29 mouse cellular contexts compared by ENCODE assay signal in the genomic region with DNA sequence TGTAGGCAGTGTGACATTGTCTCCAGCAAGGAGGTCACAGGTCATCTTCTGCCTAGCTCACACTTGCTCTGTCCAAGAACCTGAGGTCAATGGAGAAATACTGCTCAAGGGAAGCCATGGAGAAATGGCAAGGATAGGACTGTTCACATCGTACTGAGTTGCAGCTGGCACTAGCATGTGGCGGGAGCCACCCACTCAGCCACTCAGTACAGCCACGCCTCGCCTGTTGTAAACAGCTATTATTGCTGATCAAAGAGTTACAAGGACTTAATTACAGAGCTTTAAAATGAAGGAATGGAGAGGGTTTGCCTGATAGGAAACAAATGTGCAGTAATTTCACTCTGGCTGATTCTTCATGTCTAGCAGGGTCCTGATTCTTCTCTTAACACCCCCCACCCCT.
DNase-seq lines count a peak whose midpoint lies in the region; ATAC-seq and TF ChIP-seq lines count a peak whose summit lies in the region.
"Had no signal": no experiment of that assay in that cellular context is flagged by ENCODE, and none has a peak within 500 bp of the region (broad histone marks: within the 10 kb centered on the region; RNA-seq: fewer than 3 reads in every experiment).

No protein-coding gene starts in this region.

- no peak overlapping the region for H3K4me3 ChIP-seq in embryonic facial prominence, embryonic 11.5 days (ENCODE audit: low read depth, low read length)
- no peak overlapping the region for H3K4me3 ChIP-seq in embryonic facial prominence, embryonic 10.5 days
- H3K4me3 ChIP-seq in kidney, adult 2 months (ENCODE audit: insufficient read depth, low read depth, low read length) = no peak overlapping the region
- H3K4me3 ChIP-seq: embryonic facial prominence, embryonic 15.5 days; heart, adult 2 months; heart, embryonic 12.5 days; kidney, embryonic 15.5 days; liver, embryonic 13.5 days; megakaryocyte, embryonic 14.5 days; midbrain, embryonic 13.5 days; stomach, embryonic 15.5 days had no signal

- H3K9me3 ChIP-seq in embryonic facial prominence, embryonic 11.5 days (replicated peaks; ENCODE audit: control insufficient read depth, low read length) = no peaks in the 10 kb centered on the region
- H3K9me3 ChIP-seq in embryonic facial prominence, embryonic 10.5 days = no peaks in the 10 kb centered on the region
- H3K9me3 ChIP-seq: embryonic facial prominence, embryonic 15.5 days; heart, embryonic 12.5 days; kidney, embryonic 15.5 days; liver, embryonic 13.5 days; megakaryocyte, embryonic 14.5 days; midbrain, embryonic 13.5 days; stomach, embryonic 15.5 days had no signal

- H3K27ac ChIP-seq in embryonic facial prominence, embryonic 11.5 days (replicated peaks; ENCODE audit: low read depth, low read length) = no peak overlapping the region
- H3K27ac ChIP-seq in embryonic facial prominence, embryonic 10.5 days (replicated peaks) = no peak overlapping the region
- H3K27ac ChIP-seq in kidney, adult 2 months (ENCODE audit: insufficient read depth, low read depth, low read length) = no peak overlapping the region
- H3K27ac ChIP-seq: embryonic facial prominence, embryonic 15.5 days; heart, adult 2 months; hindbrain, embryonic 14.5 days; kidney, embryonic 15.5 days; liver, embryonic 13.5 days; midbrain, embryonic 13.5 days; stomach, embryonic 15.5 days had no signal

- H3K4me2 ChIP-seq in embryonic facial prominence, embryonic 11.5 days (ENCODE audit: low read depth, low read length) = no peak overlapping the region
- H3K4me2 ChIP-seq: embryonic facial prominence, embryonic 15.5 days; heart, embryonic 12.5 days; hindbrain, embryonic 14.5 days; kidney, embryonic 15.5 days; liver, embryonic 13.5 days; midbrain, embryonic 13.5 days; stomach, embryonic 15.5 days had no signal

- no peak for TF ChIP-seq POLR2A in kidney, adult 2 months (IDR thresholded peaks at IDR 0.05; ENCODE audit: low read depth, low read length)

- no peak for DNase-seq in embryonic facial prominence, embryonic 11.5 days (ENCODE audit: low spot score)
- no peak for DNase-seq in embryonic facial prominence, embryonic 10.5 days (ENCODE audit: low spot score)
- DNase-seq in right cerebral cortex, adult 2 months (ENCODE audit: low spot score in 2 of 2) = peak; percentile 4
- DNase-seq in right cerebral cortex, postnatal 25 days = no peak
- peak; percentile 3 for DNase-seq in layer of hippocampus, adult 9-10 months (ENCODE audit: low spot score)
- DNase-seq in c-Kit-positive CD71-positive TER-119-positive erythroid progenitor cells, embryonic 14.5 days (ENCODE audit: low spot score) = no peak
- no peak for DNase-seq in kidney, adult 2 months
- DNase-seq: adrenal gland, postnatal 10 days; cerebellum, adult 18-20 months; cerebellum, postnatal 10 days; gastrocnemius, postnatal 36 days; heart, adult 2 months; heart, postnatal 4 days; kidney, postnatal 25 days; left cerebral cortex, postnatal 4 days; liver, embryonic 13.5 days; lung, adult 18-20 months; lung, postnatal 4 days; right cerebral cortex, postnatal 14 days had no signal

- no peak overlapping the region for H3K9ac ChIP-seq in embryonic facial prominence, embryonic 11.5 days (replicated peaks; ENCODE audit: low read length)
- H3K9ac ChIP-seq: embryonic facial prominence, embryonic 15.5 days; heart, embryonic 12.5 days; hindbrain, embryonic 14.5 days; kidney, embryonic 15.5 days; liver, embryonic 13.5 days; midbrain, embryonic 13.5 days; stomach, embryonic 15.5 days had no signal

- TF ChIP-seq CTCF in kidney, adult 2 months (conservative IDR thresholded peaks at IDR 0.05; ENCODE audit: insufficient read depth, insufficient read length, low read depth, low read length) = no peak

- H3K27me3 ChIP-seq in embryonic facial prominence, embryonic 11.5 days (ENCODE audit: control insufficient read depth, insufficient read depth, low read length) = no peaks in the 10 kb centered on the region
- no peaks in the 10 kb centered on the region for H3K27me3 ChIP-seq in embryonic facial prominence, embryonic 10.5 days (replicated peaks; ENCODE audit: low read depth, poor library complexity, severe bottlenecking)
- H3K27me3 ChIP-seq in kidney, adult 2 months (replicated peaks; ENCODE audit: control insufficient read depth, insufficient read depth, low read length) = no peaks in the 10 kb centered on the region
- H3K27me3 ChIP-seq: CH12.LX; embryonic facial prominence, embryonic 15.5 days; heart, embryonic 12.5 days; kidney, embryonic 15.5 days; liver, embryonic 13.5 days; midbrain, embryonic 13.5 days; stomach, embryonic 15.5 days had no signal

- H3K4me1 ChIP-seq in embryonic facial prominence, embryonic 11.5 days (ENCODE audit: control insufficient read depth, insufficient read depth, low read length) = no peaks in the 10 kb centered on the region
- H3K4me1 ChIP-seq in embryonic facial prominence, embryonic 10.5 days = peaks cover 5% of the 10 kb centered on the region
- no peaks in the 10 kb centered on the region for H3K4me1 ChIP-seq in kidney, adult 2 months (ENCODE audit: control insufficient read depth, insufficient read depth, low read length)
- H3K4me1 ChIP-seq: embryonic facial prominence, embryonic 15.5 days; heart, embryonic 12.5 days; kidney, embryonic 15.5 days; liver, embryonic 13.5 days; stomach, embryonic 15.5 days had no signal

- no peaks in the 10 kb centered on the region for H3K36me3 ChIP-seq in embryonic facial prominence, embryonic 11.5 days (replicated peaks; ENCODE audit: control insufficient read depth, insufficient read depth, low read depth, low read length)
- no peaks in the 10 kb centered on the region for H3K36me3 ChIP-seq in embryonic facial prominence, embryonic 10.5 days (replicated peaks)
- no peaks in the 10 kb centered on the region for H3K36me3 ChIP-seq in kidney, adult 2 months (ENCODE audit: control insufficient read depth, insufficient read depth, low read length)
- H3K36me3 ChIP-seq: embryonic facial prominence, embryonic 15.5 days; heart, embryonic 12.5 days; kidney, embryonic 15.5 days; liver, embryonic 13.5 days; midbrain, embryonic 13.5 days; stomach, embryonic 15.5 days had no signal

- WGBS in embryonic facial prominence, embryonic 11.5 days = 62% methylated on average over 4 of the region's 4 CpGs
- WGBS in embryonic facial prominence, embryonic 10.5 days = 79% methylated on average over 4 of the region's 4 CpGs
- 77% methylated on average over 4 of the region's 4 CpGs for WGBS in kidney, adult 2 months

- 0 out of 2 replicates have a peak, but pooled peaks have one; percentile 29 for ATAC-seq in embryonic facial prominence, embryonic 11.5 days (replicated peaks; ENCODE audit: insufficient number of reproducible peaks, low FRiP score, low TSS enrichment, low read depth)
- ATAC-seq: intestine, postnatal 0 days; lung, postnatal 0 days; midbrain, embryonic 13.5 days had no signal

Comparison
In these comparisons a context has a peak if more than half of its experiments do, and no peak if none do; other contexts are left out.
1. DNase-seq: peak in right cerebral cortex, adult 2 months (2 of 2) and layer of hippocampus, adult 9-10 months (single experiment); none in embryonic facial prominence, embryonic 11.5 days (single experiment), embryonic facial prominence, embryonic 10.5 days (single experiment), right cerebral cortex, postnatal 25 days (single experiment), c-Kit-positive CD71-positive TER-119-positive erythroid progenitor cells, embryonic 14.5 days (single experiment) and kidney, adult 2 months (single experiment).